Mouse (Mus musculus): ENCODE results near the gene Rtn2. TPM values are rescaled to one million over a fixed set of nuclear protein-coding genes. Genes with fewer than 3 reads are reported as not detected.

Rtn2 gene
- polyA plus RNA-seq, 1 experiment from 2014 or later = 67.8 TPM

Other genes starting within 250 kb of the Rtn2 start
- gene Rsph6a, start 227.9 kb upstream of the Rtn2 start, polyA plus RNA-seq (2016; fragmentation: Nextera tagmentation; extraction: Ambion mirVana) = not detected in 2 replicates
- 16.6 and 20.7 TPM in 2 replicates for gene Dmwd, start 206.4 kb upstream of the Rtn2 start, polyA plus RNA-seq (2016; fragmentation: Nextera tagmentation; extraction: Ambion mirVana)
- gene Dmpk, start 198.8 kb upstream of the Rtn2 start, polyA plus RNA-seq (2016; fragmentation: Nextera tagmentation; extraction: Ambion mirVana) = 9.9 and 10.2 TPM in 2 replicates
- gene Six5, start 188.0 kb upstream of the Rtn2 start, polyA plus RNA-seq (2016; fragmentation: Nextera tagmentation; extraction: Ambion mirVana) = 7.4 and 8.4 TPM in 2 replicates
- gene Gm4969, start 164.3 kb upstream of the Rtn2 start, polyA plus RNA-seq (2016; fragmentation: Nextera tagmentation; extraction: Ambion mirVana) = 1.2 and 1.5 TPM in 2 replicates
- gene Fbxo46, start 162.8 kb upstream of the Rtn2 start, polyA plus RNA-seq (2016; fragmentation: Nextera tagmentation; extraction: Ambion mirVana) = 17.1 and 19.4 TPM in 2 replicates
- 16.7 and 22.1 TPM in 2 replicates for gene Qpctl, start 133.3 kb upstream of the Rtn2 start, polyA plus RNA-seq (2016; fragmentation: Nextera tagmentation; extraction: Ambion mirVana)
- 184 TPM in 2 replicates for gene Snrpd2, start 132.9 kb upstream of the Rtn2 start, polyA plus RNA-seq (2016; fragmentation: Nextera tagmentation; extraction: Ambion mirVana)
- 0.95 and 1.3 TPM in 2 replicates for gene Gipr, start 116.5 kb upstream of the Rtn2 start, polyA plus RNA-seq (2016; fragmentation: Nextera tagmentation; extraction: Ambion mirVana)
- 2.8 and 4.9 TPM in 2 replicates for gene Eml2, start 106.2 kb upstream of the Rtn2 start, polyA plus RNA-seq (2016; fragmentation: Nextera tagmentation; extraction: Ambion mirVana)
- gene Gpr4, start 70.1 kb upstream of the Rtn2 start, polyA plus RNA-seq (2016; fragmentation: Nextera tagmentation; extraction: Ambion mirVana) = 1.8 and 2.9 TPM in 2 replicates
- 47.8 and 51.1 TPM in 2 replicates for gene Opa3, start 54.3 kb upstream of the Rtn2 start, polyA plus RNA-seq (2016; fragmentation: Nextera tagmentation; extraction: Ambion mirVana)
- gene Vasp, start 10.8 kb upstream of the Rtn2 start, polyA plus RNA-seq (2016; fragmentation: Nextera tagmentation; extraction: Ambion mirVana) = 58.8 and 62.0 TPM in 2 replicates
- 0.30 and 0.42 TPM in 2 replicates for gene Ppm1n, start 2.6 kb upstream of the Rtn2 start, polyA plus RNA-seq (2016; fragmentation: Nextera tagmentation; extraction: Ambion mirVana)
- not detected in 2 replicates for gene Fosb, start 27.4 kb downstream of the Rtn2 start, polyA plus RNA-seq (2016; fragmentation: Nextera tagmentation; extraction: Ambion mirVana)
- gene Ercc1, start 62.2 kb downstream of the Rtn2 start, polyA plus RNA-seq (2016; fragmentation: Nextera tagmentation; extraction: Ambion mirVana) = 106 and 128 TPM in 2 replicates
- 18.7 and 24.4 TPM in 2 replicates for gene Cd3eap, start 76.9 kb downstream of the Rtn2 start, polyA plus RNA-seq (2016; fragmentation: Nextera tagmentation; extraction: Ambion mirVana)
- gene Ppp1r13l, start 77.1 kb downstream of the Rtn2 start, polyA plus RNA-seq (2016; fragmentation: Nextera tagmentation; extraction: Ambion mirVana) = 4.7 and 5.6 TPM in 2 replicates
- gene Ercc2, start 99.4 kb downstream of the Rtn2 start, polyA plus RNA-seq (2016; fragmentation: Nextera tagmentation; extraction: Ambion mirVana) = 29.0 and 33.9 TPM in 2 replicates
- gene Klc3, start 121.5 kb downstream of the Rtn2 start, polyA plus RNA-seq (2016; fragmentation: Nextera tagmentation; extraction: Ambion mirVana) = 2.9 and 7.1 TPM in 2 replicates
- not detected in 2 replicates for gene Ckm, start 122.2 kb downstream of the Rtn2 start, polyA plus RNA-seq (2016; fragmentation: Nextera tagmentation; extraction: Ambion mirVana)
- 9.3 and 13.6 TPM in 2 replicates for gene Mark4, start 176.2 kb downstream of the Rtn2 start, polyA plus RNA-seq (2016; fragmentation: Nextera tagmentation; extraction: Ambion mirVana)
- 0.39 and 0.80 TPM in 2 replicates for gene Exoc3l2, start 180.7 kb downstream of the Rtn2 start, polyA plus RNA-seq (2016; fragmentation: Nextera tagmentation; extraction: Ambion mirVana)
- 2.4 and 3.8 TPM in 2 replicates for gene Bloc1s3, start 225.7 kb downstream of the Rtn2 start, polyA plus RNA-seq (2016; fragmentation: Nextera tagmentation; extraction: Ambion mirVana)
- 68.8 and 71.4 TPM in 2 replicates for gene Trappc6a, start 225.8 kb downstream of the Rtn2 start, polyA plus RNA-seq (2016; fragmentation: Nextera tagmentation; extraction: Ambion mirVana)
- gene Nkpd1, start 235.2 kb downstream of the Rtn2 start, polyA plus RNA-seq (2016; fragmentation: Nextera tagmentation; extraction: Ambion mirVana) = 0.09 and 0.10 TPM in 2 replicates